Mouse (Mus musculus): Measurements from ENCODE around the gene Slc25a44.

DNA sequence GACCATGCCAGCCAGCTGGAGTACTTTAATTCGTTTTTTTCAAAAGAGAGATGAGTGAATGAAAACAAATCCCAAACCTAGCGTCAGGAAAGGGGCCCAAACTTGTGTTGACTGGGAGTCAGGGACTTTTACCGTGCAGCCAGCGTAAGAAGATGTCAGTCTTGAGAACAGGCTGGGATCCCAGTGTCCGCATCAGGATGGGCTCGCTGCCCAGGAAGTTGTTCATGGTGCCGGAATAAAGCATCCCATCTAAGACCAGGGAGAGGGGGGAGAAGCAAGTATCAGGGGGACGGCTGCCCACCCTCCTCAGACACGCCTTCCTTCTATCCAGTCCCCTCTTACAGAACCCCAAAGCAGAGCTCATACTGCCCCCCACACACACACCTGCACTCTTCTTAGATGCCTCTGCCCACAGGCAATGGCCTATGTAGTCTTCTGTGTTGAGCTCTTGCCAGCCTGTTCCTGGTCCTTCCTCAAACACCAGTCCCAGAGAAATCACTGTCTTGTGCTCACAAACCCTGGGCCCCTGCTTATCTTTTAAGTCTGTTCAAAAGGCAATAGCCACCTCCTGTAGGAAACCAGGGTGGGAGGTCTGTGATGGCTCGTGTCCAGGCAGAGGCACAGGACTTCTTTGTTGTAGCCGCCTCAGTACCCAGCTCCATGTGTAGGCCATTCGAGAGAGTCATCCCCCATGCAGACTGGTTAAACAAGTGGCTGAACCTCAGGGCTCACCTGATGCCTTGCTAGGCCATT, 25.6 kb upstream of the Slc25a44 start:
- no peak for TF ChIP-seq CTCF (IDR thresholded peaks at IDR 0.05; ENCODE audit: insufficient read depth, low read depth, low read length)
- no peak for TF ChIP-seq POLR2A (IDR thresholded peaks at IDR 0.05; ENCODE audit: insufficient read depth, low read depth, low read length)

All from olfactory bulb, adult 2 months (tissue).